Mouse (Mus musculus): ENCODE measurements around the gene Chil5. TPM values are rescaled to one million over a fixed set of nuclear protein-coding genes. Genes with fewer than 3 reads are reported as not detected.

The Chil5 gene
- total RNA-seq, 2 experiments from 2014 or later, result not detected

Other genes starting within 250 kb of the Chil5 start
- 100 to 1,000 TPM; 170 to 173 TPM for gene Rap1a, start 231.5 kb downstream of the Chil5 start, total RNA-seq (2021)
- under 1 TPM; 0.17 to 0.25 TPM for gene Adora3, start 162.0 kb downstream of the Chil5 start, total RNA-seq (2021)
- gene Tmigd3, start 161.9 kb downstream of the Chil5 start, total RNA-seq (2021), result under 1 TPM in 1 of 2 experiments, not detected in 1; 0.25 TPM
- 1 to 10 TPM in 1 of 2 experiments, under 1 TPM in 1; 0.78 to 1.0 TPM for gene I830077J02Rik, start 100.2 kb downstream of the Chil5 start, total RNA-seq (2021)
- gene Wdr77, start 73.4 kb downstream of the Chil5 start, total RNA-seq (2021), result 10 to 100 TPM; 74.0 to 76.3 TPM
- 100 to 1,000 TPM; 328 to 331 TPM for gene Atp5f1, start 72.7 kb downstream of the Chil5 start, total RNA-seq (2021)
- gene Ovgp1, start 59.1 kb downstream of the Chil5 start, total RNA-seq (2021), result 1 to 10 TPM; 1.7 to 2.0 TPM
- gene Pifo, start 18.2 kb downstream of the Chil5 start, total RNA-seq (2021), result not detected
- gene Chia1, start 80.4 kb upstream of the Chil5 start, total RNA-seq (2021), result not detected
- 10 to 100 TPM in 1 of 2 experiments, 1 to 10 TPM in 1; 6.2 to 14.3 TPM for gene Chil3, start 134.8 kb upstream of the Chil5 start, total RNA-seq (2021)
- not detected for gene Chil4, start 186.7 kb upstream of the Chil5 start, total RNA-seq (2021)